Mouse (Mus musculus) neutrophil, adult 5-6 weeks (primary cell): ENCODE data around the gene Ltbp1. TPM values are rescaled to one million over a fixed set of nuclear protein-coding genes. Genes with fewer than 3 reads are reported as not detected.

ENCODE experiments used
- ATAC-seq: fragments of 151-379, 151-347 bp; 2 replicates; pipeline ENCODE4 v1.8.0; 2017; ENCODE audit warnings: mild to moderate bottlenecking, moderate TSS enrichment; ENCODE audit not compliant: insufficient number of reproducible peaks, poor library complexity, low FRiP score, severe bottlenecking; ENCODE audit errors: extremely low read depth
- total RNA-seq: library from RNA; stranded (forward); fragments of 200-1000 nt; gene quantifications from 2 replicates; pipeline ENCODE4 v1.2.3, GENCODE M21; 2017

Ltbp1 gene
- total RNA-seq, 1 experiment from 2014 or later = 3.3 TPM

GRCm38 (mm10) chr17:75153088-75153487 is 147.7 kb downstream of the Ltbp1 start:
- no peak for ATAC-seq

- no peak for ATAC-seq
These were observed 153.0 kb downstream of the Ltbp1 start for GRCm38 (mm10) chr17:75158385-75158784.

GRCm38 (mm10) chr17:75159066-75159787 is 153.9 kb downstream of the Ltbp1 start:
- no peak for ATAC-seq

- ATAC-seq = no peak
These were observed 155.7 kb downstream of the Ltbp1 start for GRCm38 (mm10) chr17:75161062-75161461.

GRCm38 (mm10) chr17:75161931-75162330 is 156.6 kb downstream of the Ltbp1 start:
- ATAC-seq = no peak

- no peak for ATAC-seq
These were observed 159.2 kb downstream of the Ltbp1 start for GRCm38 (mm10) chr17:75164566-75164965.

GRCm38 (mm10) chr17:75168572-75169200 is 163.3 kb downstream of the Ltbp1 start:
- ATAC-seq = no peak

- no peak for ATAC-seq
These were observed 166.3 kb downstream of the Ltbp1 start for GRCm38 (mm10) chr17:75171659-75172058.

GRCm38 (mm10) chr17:75172685-75173205 is 167.4 kb downstream of the Ltbp1 start:
- no peak for ATAC-seq

- ATAC-seq = no peak
These were observed 169.1 kb downstream of the Ltbp1 start for GRCm38 (mm10) chr17:75174501-75174900.

GRCm38 (mm10) chr17:75177920-75178867 is 172.8 kb downstream of the Ltbp1 start:
- no peak for ATAC-seq

- ATAC-seq = no peak
These were observed 173.6 kb downstream of the Ltbp1 start for GRCm38 (mm10) chr17:75179001-75179400.

- ATAC-seq = no peak
These were observed 174.9 kb downstream of the Ltbp1 start for GRCm38 (mm10) chr17:75180301-75180700.

- ATAC-seq = no peak
These were observed 175.7 kb downstream of the Ltbp1 start for GRCm38 (mm10) chr17:75180956-75181588.

- no peak for ATAC-seq
These were observed 177.1 kb downstream of the Ltbp1 start for GRCm38 (mm10) chr17:75182319-75183001.

GRCm38 (mm10) chr17:75186732-75187509 is 181.6 kb downstream of the Ltbp1 start:
- ATAC-seq = no peak

GRCm38 (mm10) chr17:75196952-75197351 is 191.6 kb downstream of the Ltbp1 start:
- no peak for ATAC-seq

- no peak for ATAC-seq
These were observed 193.4 kb downstream of the Ltbp1 start for GRCm38 (mm10) chr17:75198767-75199166.
